Mouse (Mus musculus): ENCODE measurements around the gene Tfap4. TPM values are rescaled to one million over a fixed set of nuclear protein-coding genes. Genes with fewer than 3 reads are reported as not detected.

Tfap4 gene
- polyA plus RNA-seq, 2 experiments: 4.6 to 6.9 TPM

DNA sequence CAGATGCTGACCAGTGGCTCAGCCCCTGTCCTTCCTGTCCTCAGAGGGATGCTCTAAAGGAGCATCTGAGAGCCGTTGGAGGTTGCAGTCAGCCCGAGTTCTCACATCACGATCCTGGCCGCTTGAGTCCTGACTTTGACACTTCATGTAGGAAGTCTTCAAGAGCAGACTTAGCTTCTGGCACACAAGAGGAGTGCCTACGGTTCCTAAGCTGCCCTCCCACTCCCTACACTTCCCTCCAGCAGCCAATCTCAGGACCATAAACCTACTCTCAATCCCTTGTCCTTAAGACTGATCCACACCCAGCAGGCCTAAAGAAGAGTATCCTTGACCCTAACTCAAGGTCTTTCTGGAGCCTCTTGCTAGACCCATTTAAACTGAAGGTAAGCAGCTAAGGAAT, 63.8 kb downstream of the Tfap4 start:
- Histone ChIP-seq H3K36me3 (replicated peaks; ENCODE audit: control insufficient read depth, insufficient read depth, low read depth) (no peaks in the 10 kb centered on the region), H3K27me3 (ENCODE audit: control insufficient read depth, insufficient read depth, low read length) (no peaks in the 10 kb centered on the region), H3K9ac (replicated peaks) (no peak overlapping the region), H3K9me3 (ENCODE audit: control insufficient read depth, low read length) (no peaks in the 10 kb centered on the region), H3K4me1 (replicated peaks; ENCODE audit: control insufficient read depth in 2 of 2, insufficient read depth in 2 of 2, low read length in 1 of 2) (no peaks in the 10 kb centered on the region), H3K27ac (no peak overlapping the region), H3K4me2 (ENCODE audit: low read depth) (no peak overlapping the region), H3K4me3 (ENCODE audit: insufficient read depth in 1 of 2, low read depth in 2 of 2, low read length in 2 of 2) (no peak overlapping the region)
- DNase-seq (ENCODE audit: low read depth in 3 of 3, low spot score in 3 of 3): no peak
- TF ChIP-seq CTCF (IDR thresholded peaks at IDR 0.05; ENCODE audit: low read depth) (no peak), EP300 (IDR thresholded peaks at IDR 0.05; ENCODE audit: low read depth) (no peak)
- no peak for ATAC-seq (ENCODE audit: insufficient read depth)
- WGBS (ENCODE audit: insufficient replicate concordance): 67% methylated on average over 5 of the region's 5 CpGs

Other genes with a start within 250 kb of the Tfap4 start
- 0.78 and 0.81 TPM in 2 replicates for gene Adcy9, start 139.4 kb downstream of the Tfap4 start, polyA plus RNA-seq (2012; rRNA removed)
- gene Adcy9, start 139.4 kb downstream of the Tfap4 start, polyA plus RNA-seq (2014; fragmentation: Nextera tagmentation; extraction: Ambion mirVana): 0.62 and 0.65 TPM in 2 replicates
- 1.5 and 2.2 TPM in 2 replicates for gene Srl, start 18.0 kb downstream of the Tfap4 start, polyA plus RNA-seq (2012; rRNA removed)
- gene Srl, start 18.0 kb downstream of the Tfap4 start, polyA plus RNA-seq (2014; fragmentation: Nextera tagmentation; extraction: Ambion mirVana): 1.2 and 3.2 TPM in 2 replicates
- 2.8 and 3.4 TPM in 2 replicates for gene Glis2, start 34.9 kb upstream of the Tfap4 start, polyA plus RNA-seq (2012; rRNA removed)
- 1.7 and 2.7 TPM in 2 replicates for gene Glis2, start 34.9 kb upstream of the Tfap4 start, polyA plus RNA-seq (2014; fragmentation: Nextera tagmentation; extraction: Ambion mirVana)
- 24.1 and 41.3 TPM in 2 replicates for gene Pam16, start 65.1 kb upstream of the Tfap4 start, polyA plus RNA-seq (2012; rRNA removed)
- 64.4 and 68.0 TPM in 2 replicates for gene Pam16, start 65.1 kb upstream of the Tfap4 start, polyA plus RNA-seq (2014; fragmentation: Nextera tagmentation; extraction: Ambion mirVana)
- 2.5 and 2.9 TPM in 2 replicates for gene Vasn, start 80.1 kb upstream of the Tfap4 start, polyA plus RNA-seq (2012; rRNA removed)
- 1.2 TPM in 2 replicates for gene Vasn, start 80.1 kb upstream of the Tfap4 start, polyA plus RNA-seq (2014; fragmentation: Nextera tagmentation; extraction: Ambion mirVana)
- gene Dnaja3, start 80.1 kb upstream of the Tfap4 start, polyA plus RNA-seq (2012; rRNA removed): 13.6 and 18.8 TPM in 2 replicates
- gene Dnaja3, start 80.1 kb upstream of the Tfap4 start, polyA plus RNA-seq (2014; fragmentation: Nextera tagmentation; extraction: Ambion mirVana): 34.1 and 37.3 TPM in 2 replicates
- 9.7 and 10.4 TPM in 2 replicates for gene Coro7, start 119.9 kb upstream of the Tfap4 start, polyA plus RNA-seq (2012; rRNA removed)
- gene Coro7, start 119.9 kb upstream of the Tfap4 start, polyA plus RNA-seq (2014; fragmentation: Nextera tagmentation; extraction: Ambion mirVana): 5.1 and 5.2 TPM in 2 replicates
- gene Nmral1, start 159.5 kb upstream of the Tfap4 start, polyA plus RNA-seq (2012; rRNA removed): 27.0 and 36.6 TPM in 2 replicates
- 45.2 and 48.2 TPM in 2 replicates for gene Nmral1, start 159.5 kb upstream of the Tfap4 start, polyA plus RNA-seq (2014; fragmentation: Nextera tagmentation; extraction: Ambion mirVana)
- 13.9 and 20.8 TPM in 2 replicates for gene Hmox2, start 166.5 kb upstream of the Tfap4 start, polyA plus RNA-seq (2012; rRNA removed)
- 36.5 and 37.4 TPM in 2 replicates for gene Hmox2, start 166.5 kb upstream of the Tfap4 start, polyA plus RNA-seq (2014; fragmentation: Nextera tagmentation; extraction: Ambion mirVana)
- 10.0 and 11.9 TPM in 2 replicates for gene Cdip1, start 230.4 kb upstream of the Tfap4 start, polyA plus RNA-seq (2012; rRNA removed)
- 11.3 and 13.3 TPM in 2 replicates for gene Cdip1, start 230.4 kb upstream of the Tfap4 start, polyA plus RNA-seq (2014; fragmentation: Nextera tagmentation; extraction: Ambion mirVana)

Measured in liver, embryonic 14.5 days (tissue).